14 mouse cellular contexts compared by ENCODE assay signal in the genomic region with DNA sequence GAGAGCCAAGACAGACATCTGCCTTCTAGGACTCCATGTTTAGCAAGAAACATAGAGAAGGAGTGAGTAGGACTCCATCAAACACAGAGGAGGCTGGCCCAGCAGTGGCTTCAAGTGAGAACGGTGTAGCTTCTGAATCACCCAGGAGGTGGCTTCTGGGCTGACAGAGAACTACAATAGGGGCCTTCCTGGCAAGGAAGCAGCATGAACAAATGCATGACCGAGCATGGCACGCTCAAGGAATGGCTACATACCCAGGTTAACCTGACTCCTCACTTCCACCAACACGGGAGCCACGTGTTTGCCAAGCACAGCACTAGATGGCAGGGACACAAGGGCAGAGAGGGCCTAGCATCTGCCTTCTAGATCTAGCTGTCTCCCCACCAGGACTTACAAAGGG.
"Had no signal": no experiment of that assay in that cellular context is flagged by ENCODE, and none has a peak within 500 bp of the region (broad histone marks: within the 10 kb centered on the region; RNA-seq: fewer than 3 reads in every experiment).

No protein-coding gene starts in this region.

- H3K4me2 ChIP-seq: liver, embryonic 11.5 days; liver, embryonic 15.5 days; midbrain, embryonic 13.5 days; stomach, embryonic 15.5 days had no signal

- H3K36me3 ChIP-seq: limb, embryonic 10.5 days; liver, embryonic 15.5 days; midbrain, embryonic 13.5 days; stomach, embryonic 15.5 days had no signal

- H3K4me3 ChIP-seq: left cerebral cortex, adult 2 months; limb, embryonic 10.5 days; liver, embryonic 15.5 days; midbrain, embryonic 13.5 days; stomach, embryonic 15.5 days had no signal

- H3K27me3 ChIP-seq: liver, embryonic 15.5 days; midbrain, embryonic 13.5 days; stomach, embryonic 15.5 days had no signal

- H3K4me1 ChIP-seq: limb, embryonic 10.5 days; midbrain, embryonic 13.5 days; stomach, embryonic 15.5 days had no signal

- H3K9me3 ChIP-seq: limb, embryonic 10.5 days; liver, embryonic 15.5 days; midbrain, embryonic 13.5 days; stomach, embryonic 15.5 days had no signal

- DNase-seq: lung, adult 2 months; lung, postnatal 36 days; right cerebral cortex, postnatal 14 days; thymus, adult 2 months; thymus, postnatal 25 days had no signal

- ATAC-seq: inflammation-experienced regulatory T-cells, adult 6 months; intestine, postnatal 0 days; lung, postnatal 0 days; midbrain, embryonic 13.5 days had no signal

- H3K27ac ChIP-seq: left cerebral cortex, adult 2 months; limb, embryonic 10.5 days; liver, embryonic 15.5 days; midbrain, embryonic 13.5 days; stomach, embryonic 15.5 days had no signal

- H3K9ac ChIP-seq: liver, embryonic 15.5 days; midbrain, embryonic 13.5 days; stomach, embryonic 15.5 days had no signal
